Mouse (Mus musculus): ENCODE results near the gene A430078G23Rik. TPM values are rescaled to one million over a fixed set of nuclear protein-coding genes. Genes with fewer than 3 reads are reported as not detected.

A430078G23Rik gene
- polyA plus RNA-seq, 1 experiment from 2014 or later: 0.38 TPM

- Histone ChIP-seq H3K4me1 (ENCODE audit: insufficient read depth, low read depth, low read length) (peaks cover 13% of the 10 kb centered on the region), H3K36me3 (ENCODE audit: insufficient read depth, low read length) (no peaks in the 10 kb centered on the region), H3K27me3 (replicated peaks; ENCODE audit: insufficient read depth, low read length) (no peaks in the 10 kb centered on the region), H3K9me3 (ENCODE audit: low read length) (no peaks in the 10 kb centered on the region), H3K27ac (ENCODE audit: low read length) (0 out of 2 replicates have a peak overlapping the region, but pooled peaks have one; percentile 47), H3K4me2 (replicated peaks; ENCODE audit: low read depth, low read length) (no peak overlapping the region), H3K4me3 (ENCODE audit: low read depth, low read length) (no peak overlapping the region), H3K9ac (replicated peaks; ENCODE audit: low read depth) (no peak overlapping the region)
- DNase-seq (ENCODE audit: low spot score) (no peak), ATAC-seq (no peak)
- WGBS: 29% methylated on average over 4 of the region's 4 CpGs
- TF ChIP-seq CTCF (IDR thresholded peaks at IDR 0.05) (no peak), EP300 (IDR thresholded peaks at IDR 0.05) (no peak)
These were observed 42.0 kb downstream of the A430078G23Rik start for GRCm38 (mm10) chr8:3395246-3395645.

GRCm38 (mm10) chr8:3397597-3397996, 44.4 kb downstream of the A430078G23Rik start:
- Histone ChIP-seq H3K4me3 (ENCODE audit: low read depth, low read length) (no peak overlapping the region), H3K27me3 (replicated peaks; ENCODE audit: insufficient read depth, low read length) (no peaks in the 10 kb centered on the region), H3K4me1 (ENCODE audit: insufficient read depth, low read depth, low read length) (peaks cover 9% of the 10 kb centered on the region), H3K9me3 (ENCODE audit: low read length) (no peaks in the 10 kb centered on the region), H3K27ac (ENCODE audit: low read length) (no peak overlapping the region), H3K4me2 (replicated peaks; ENCODE audit: low read depth, low read length) (no peak overlapping the region), H3K36me3 (ENCODE audit: insufficient read depth, low read length) (no peaks in the 10 kb centered on the region), H3K9ac (replicated peaks; ENCODE audit: low read depth) (no peak overlapping the region)
- no peak for ATAC-seq
- WGBS: 69% methylated on average over 3 of the region's 3 CpGs
- DNase-seq (ENCODE audit: low spot score): no peak
- TF ChIP-seq CTCF (IDR thresholded peaks at IDR 0.05): no peak
- TF ChIP-seq EP300 (IDR thresholded peaks at IDR 0.05): no peak

GRCm38 (mm10) chr8:3400509-3400908, 47.3 kb downstream of the A430078G23Rik start:
- DNase-seq (ENCODE audit: low spot score) (no peak), ATAC-seq (no peak)
- H3K4me1 ChIP-seq (ENCODE audit: insufficient read depth, low read depth, low read length): no peaks in the 10 kb centered on the region
- no peak overlapping the region for H3K4me3 ChIP-seq (ENCODE audit: low read depth, low read length)
- no peak overlapping the region for H3K27ac ChIP-seq (ENCODE audit: low read length)
- no peak overlapping the region for H3K4me2 ChIP-seq (replicated peaks; ENCODE audit: low read depth, low read length)
- H3K27me3 ChIP-seq (replicated peaks; ENCODE audit: insufficient read depth, low read length): no peaks in the 10 kb centered on the region
- WGBS: 60% methylated on average over 2 of the region's 2 CpGs
- H3K9ac ChIP-seq (replicated peaks; ENCODE audit: low read depth): no peak overlapping the region
- TF ChIP-seq CTCF (IDR thresholded peaks at IDR 0.05): no peak
- no peak for TF ChIP-seq EP300 (IDR thresholded peaks at IDR 0.05)
- H3K9me3 ChIP-seq (ENCODE audit: low read length): no peaks in the 10 kb centered on the region
- H3K36me3 ChIP-seq (ENCODE audit: insufficient read depth, low read length): no peaks in the 10 kb centered on the region

GRCm38 (mm10) chr8:3407417-3407816, 54.2 kb downstream of the A430078G23Rik start:
- Histone ChIP-seq H3K9ac (replicated peaks; ENCODE audit: low read depth) (no peak overlapping the region), H3K36me3 (ENCODE audit: insufficient read depth, low read length) (no peaks in the 10 kb centered on the region), H3K27me3 (replicated peaks; ENCODE audit: insufficient read depth, low read length) (no peaks in the 10 kb centered on the region), H3K27ac (ENCODE audit: low read length) (no peak overlapping the region), H3K4me3 (ENCODE audit: low read depth, low read length) (no peak overlapping the region), H3K4me1 (ENCODE audit: insufficient read depth, low read depth, low read length) (no peaks in the 10 kb centered on the region), H3K9me3 (ENCODE audit: low read length) (no peaks in the 10 kb centered on the region), H3K4me2 (replicated peaks; ENCODE audit: low read depth, low read length) (no peak overlapping the region)
- no peak for DNase-seq (ENCODE audit: low spot score)
- no peak for ATAC-seq
- 75% methylated on average over 3 of the region's 3 CpGs for WGBS
- TF ChIP-seq EP300 (IDR thresholded peaks at IDR 0.05) (no peak), CTCF (IDR thresholded peaks at IDR 0.05) (no peak)

- no peaks in the 10 kb centered on the region for H3K27me3 ChIP-seq (replicated peaks; ENCODE audit: insufficient read depth, low read length)
- no peak for DNase-seq (ENCODE audit: low spot score)
- TF ChIP-seq CTCF (IDR thresholded peaks at IDR 0.05) (no peak), EP300 (IDR thresholded peaks at IDR 0.05) (no peak)
- H3K27ac ChIP-seq (ENCODE audit: low read length): peak overlapping the region; percentile 16; the same call in 1 of the 2 replicates
- H3K9me3 ChIP-seq (ENCODE audit: low read length): no peaks in the 10 kb centered on the region
- no peak for ATAC-seq
- H3K4me3 ChIP-seq (ENCODE audit: low read depth, low read length): no peak overlapping the region
- H3K4me1 ChIP-seq (ENCODE audit: insufficient read depth, low read depth, low read length): no peaks in the 10 kb centered on the region
- H3K36me3 ChIP-seq (ENCODE audit: insufficient read depth, low read length): no peaks in the 10 kb centered on the region
- H3K9ac ChIP-seq (replicated peaks; ENCODE audit: low read depth): no peak overlapping the region
- H3K4me2 ChIP-seq (replicated peaks; ENCODE audit: low read depth, low read length): no peak overlapping the region
- WGBS: 82% methylated on average over 2 of the region's 2 CpGs
These were observed 57.9 kb downstream of the A430078G23Rik start for GRCm38 (mm10) chr8:3411085-3411484.

GRCm38 (mm10) chr8:3411901-3412301, 58.7 kb downstream of the A430078G23Rik start:
- Histone ChIP-seq H3K9me3 (ENCODE audit: low read length) (no peaks in the 10 kb centered on the region), H3K9ac (replicated peaks; ENCODE audit: low read depth) (no peak overlapping the region), H3K4me1 (ENCODE audit: insufficient read depth, low read depth, low read length) (no peaks in the 10 kb centered on the region), H3K4me2 (replicated peaks; ENCODE audit: low read depth, low read length) (no peak overlapping the region), H3K27ac (ENCODE audit: low read length) (peak overlapping the region; percentile 47), H3K36me3 (ENCODE audit: insufficient read depth, low read length) (no peaks in the 10 kb centered on the region), H3K4me3 (ENCODE audit: low read depth, low read length) (no peak overlapping the region), H3K27me3 (replicated peaks; ENCODE audit: insufficient read depth, low read length) (no peaks in the 10 kb centered on the region)
- peak; percentile 85 for DNase-seq (ENCODE audit: low spot score)
- no peak for TF ChIP-seq CTCF (IDR thresholded peaks at IDR 0.05)
- TF ChIP-seq EP300 (IDR thresholded peaks at IDR 0.05): peak; percentile 86
- WGBS: 55% methylated on average over 7 of the region's 7 CpGs
- peak; percentile 81 for ATAC-seq

- no peaks in the 10 kb centered on the region for H3K27me3 ChIP-seq (replicated peaks; ENCODE audit: insufficient read depth, low read length)
- ATAC-seq (no peak), DNase-seq (ENCODE audit: low spot score) (no peak)
- no peaks in the 10 kb centered on the region for H3K9me3 ChIP-seq (ENCODE audit: low read length)
- no peak overlapping the region for H3K4me2 ChIP-seq (replicated peaks; ENCODE audit: low read depth, low read length)
- 92% methylated on average over 1 of the region's 1 CpGs for WGBS
- no peaks in the 10 kb centered on the region for H3K36me3 ChIP-seq (ENCODE audit: insufficient read depth, low read length)
- peaks cover 5% of the 10 kb centered on the region for H3K4me1 ChIP-seq (ENCODE audit: insufficient read depth, low read depth, low read length)
- H3K4me3 ChIP-seq (ENCODE audit: low read depth, low read length): no peak overlapping the region
- no peak overlapping the region for H3K9ac ChIP-seq (replicated peaks; ENCODE audit: low read depth)
- H3K27ac ChIP-seq (ENCODE audit: low read length): 0 out of 2 replicates have a peak overlapping the region, but pooled peaks have one; percentile 47
- TF ChIP-seq CTCF (IDR thresholded peaks at IDR 0.05) (no peak), EP300 (IDR thresholded peaks at IDR 0.05) (no peak)
These were observed 59.6 kb downstream of the A430078G23Rik start for GRCm38 (mm10) chr8:3412816-3413215.
